Mouse (Mus musculus): ENCODE measurements around the gene Naa10. TPM values are rescaled to one million over a fixed set of nuclear protein-coding genes. Genes with fewer than 3 reads are reported as not detected.

Gene Naa10
- 139 and 159 TPM in 2 replicates for polyA plus RNA-seq (2015; fragmentation: Nextera tagmentation; extraction: Ambion mirVana)

GRCm38 (mm10) chrX:73921823-73922549 is at the start of gene Naa10, which contains the start of gene Arhgap4:
Gene Naa10 (minus strand): TSS chrX:73921944.
Gene Arhgap4 (minus strand): TSS chrX:73921870.
- peak; percentile 97 for ATAC-seq (replicated peaks; ENCODE audit: low FRiP score)
- Histone ChIP-seq H3K9me3 (replicated peaks) (no peaks in the 10 kb centered on the region), H3K27me3 (no peaks in the 10 kb centered on the region), H3K36me3 (peaks cover 28% of the 10 kb centered on the region), H3K9ac (peak within 1 kb of the TSS; percentile 59), H3K4me3 (replicated peaks) (peak within 1 kb of the TSS; percentile 63), H3K4me2 (peak within 1 kb of the TSS; percentile 70), H3K27ac (peak within 1 kb of the TSS; percentile 88), H3K4me1 (peaks cover 4% of the 10 kb centered on the region; the same call in 1 of the 2 replicates)
- 18% methylated on average over 43 of the region's 43 CpGs for WGBS

DNA sequence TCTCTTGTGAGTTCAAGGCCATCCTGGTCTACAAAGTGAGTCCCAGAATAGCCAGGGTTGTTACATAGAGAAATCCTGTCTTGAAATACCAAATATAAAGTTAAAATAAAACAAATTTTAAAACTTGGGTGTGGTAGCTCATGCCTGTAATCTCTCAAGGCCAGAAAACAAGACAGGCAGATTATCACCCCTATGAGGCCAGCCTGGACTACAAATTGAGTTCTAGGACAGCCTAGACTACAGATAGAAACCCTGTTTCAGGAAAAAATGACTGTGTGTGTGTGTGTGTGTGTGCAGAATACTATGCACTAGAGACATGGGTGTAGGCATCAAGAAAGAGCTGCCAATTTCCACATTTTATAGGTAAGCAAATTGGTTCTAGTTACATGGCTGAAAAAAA is 49.0 kb upstream of the Naa10 start:
- no peak overlapping the region for H3K4me3 ChIP-seq (replicated peaks)
- H3K27ac ChIP-seq = no peak overlapping the region
- no peak for ATAC-seq (replicated peaks; ENCODE audit: low FRiP score)
- no peak overlapping the region for H3K4me2 ChIP-seq
- H3K9ac ChIP-seq = no peak overlapping the region
- H3K36me3 ChIP-seq = no peaks in the 10 kb centered on the region
- no peaks in the 10 kb centered on the region for H3K4me1 ChIP-seq
- H3K9me3 ChIP-seq (replicated peaks) = no peaks in the 10 kb centered on the region
- peaks cover 7% of the 10 kb centered on the region for H3K27me3 ChIP-seq

- Histone ChIP-seq H3K9me3 (replicated peaks) (no peaks in the 10 kb centered on the region), H3K4me1 (no peaks in the 10 kb centered on the region), H3K27me3 (peaks cover 7% of the 10 kb centered on the region), H3K4me3 (replicated peaks) (no peak overlapping the region), H3K27ac (no peak overlapping the region), H3K36me3 (no peaks in the 10 kb centered on the region), H3K4me2 (no peak overlapping the region), H3K9ac (no peak overlapping the region)
- no peak for ATAC-seq (replicated peaks; ENCODE audit: low FRiP score)
- WGBS = 89% methylated on average over 2 of the region's 2 CpGs
Observed at GRCm38 (mm10) chrX:73969729-73970128, 48.0 kb upstream of the Naa10 start.

- H3K4me1 ChIP-seq = peaks cover 3% of the 10 kb centered on the region
- no peaks in the 10 kb centered on the region for H3K36me3 ChIP-seq
- H3K27me3 ChIP-seq = peaks cover 7% of the 10 kb centered on the region
- no peak for ATAC-seq (replicated peaks; ENCODE audit: low FRiP score)
- no peak overlapping the region for H3K4me2 ChIP-seq
- no peaks in the 10 kb centered on the region for H3K9me3 ChIP-seq (replicated peaks)
- 67% methylated on average over 1 of the region's 1 CpGs for WGBS
- H3K27ac ChIP-seq = no peak overlapping the region
- H3K4me3 ChIP-seq (replicated peaks) = no peak overlapping the region
- H3K9ac ChIP-seq = no peak overlapping the region
Observed at GRCm38 (mm10) chrX:73969167-73969566, 47.4 kb upstream of the Naa10 start.

- Histone ChIP-seq H3K27ac (peak overlapping the region; percentile 99), H3K9ac (peak overlapping the region; percentile 65), H3K4me1 (peaks cover 13% of the 10 kb centered on the region), H3K9me3 (replicated peaks) (no peaks in the 10 kb centered on the region), H3K4me2 (peak overlapping the region; percentile 57), H3K4me3 (replicated peaks) (peak overlapping the region; percentile 73), H3K27me3 (peaks cover 7% of the 10 kb centered on the region), H3K36me3 (peaks cover 3% of the 10 kb centered on the region; the same call in 1 of the 2 replicates)
- 16% methylated on average over 59 of the region's 60 CpGs for WGBS
- peak; percentile 90 for ATAC-seq (replicated peaks; ENCODE audit: low FRiP score)
Observed at GRCm38 (mm10) chrX:73967177-73968075, 45.7 kb upstream of the Naa10 start.

DNA sequence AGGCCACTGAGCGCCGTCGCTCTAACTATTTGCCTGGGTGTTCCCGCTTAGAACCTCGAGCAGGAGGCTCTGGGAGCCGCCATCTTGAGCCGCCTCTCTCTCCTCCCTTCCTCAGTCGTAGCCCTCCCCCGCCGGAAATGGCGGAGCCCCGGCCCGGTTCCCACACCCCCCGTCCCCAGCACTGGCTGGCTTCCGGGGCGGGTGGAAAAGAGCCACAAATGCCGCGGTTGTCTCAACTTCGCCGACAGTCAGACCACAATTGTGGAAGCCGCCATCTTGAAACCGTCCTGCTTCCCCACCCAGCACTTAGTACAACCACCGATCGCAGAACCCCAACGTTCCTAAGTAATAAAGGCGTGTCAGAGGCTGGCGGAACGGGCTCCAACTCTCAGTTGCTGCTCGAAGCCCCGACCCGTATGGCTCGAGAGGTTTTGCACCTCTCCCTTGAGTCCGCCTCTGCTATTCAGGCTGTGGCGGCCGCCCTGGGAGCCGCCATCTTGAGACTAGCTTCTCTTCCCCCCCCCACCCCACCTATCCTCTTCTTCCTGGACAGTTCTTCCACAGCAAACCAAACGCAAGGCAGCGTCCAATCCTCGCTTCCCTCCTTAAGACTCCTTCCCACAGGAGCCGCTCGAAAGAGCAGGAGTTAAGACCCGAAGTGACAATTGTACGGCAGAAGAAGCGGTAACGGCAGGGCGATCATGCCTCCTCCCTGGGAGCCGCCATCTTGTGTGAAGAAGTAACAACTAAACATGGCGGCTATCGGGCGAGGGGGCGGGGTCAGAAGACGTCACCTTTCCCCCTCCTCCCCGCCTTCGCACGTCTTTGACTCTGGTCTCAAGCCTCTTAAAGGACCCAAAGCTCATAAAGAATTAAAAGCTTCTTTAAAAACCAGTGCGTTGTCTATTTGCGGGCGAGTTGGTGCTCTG is 44.8 kb upstream of the Naa10 start, which contains the start of gene Hcfc1:
Gene Hcfc1 (minus strand): TSS at position 110 of the 929 bp plus-strand sequence.
- Histone ChIP-seq H3K27ac (peak within 1 kb of the TSS; percentile 99), H3K9ac (peak within 1 kb of the TSS; percentile 65), H3K4me3 (replicated peaks) (peak within 1 kb of the TSS; percentile 73), H3K4me2 (peak within 1 kb of the TSS; percentile 68), H3K9me3 (replicated peaks) (no peaks in the 10 kb centered on the region), H3K36me3 (peaks cover 7% of the 10 kb centered on the region; the same call in 1 of the 2 replicates), H3K4me1 (peaks cover 15% of the 10 kb centered on the region), H3K27me3 (peaks cover 7% of the 10 kb centered on the region)
- ATAC-seq (replicated peaks; ENCODE audit: low FRiP score) = peak; percentile 73
- WGBS = 19% methylated on average over 58 of the region's 58 CpGs

DNA sequence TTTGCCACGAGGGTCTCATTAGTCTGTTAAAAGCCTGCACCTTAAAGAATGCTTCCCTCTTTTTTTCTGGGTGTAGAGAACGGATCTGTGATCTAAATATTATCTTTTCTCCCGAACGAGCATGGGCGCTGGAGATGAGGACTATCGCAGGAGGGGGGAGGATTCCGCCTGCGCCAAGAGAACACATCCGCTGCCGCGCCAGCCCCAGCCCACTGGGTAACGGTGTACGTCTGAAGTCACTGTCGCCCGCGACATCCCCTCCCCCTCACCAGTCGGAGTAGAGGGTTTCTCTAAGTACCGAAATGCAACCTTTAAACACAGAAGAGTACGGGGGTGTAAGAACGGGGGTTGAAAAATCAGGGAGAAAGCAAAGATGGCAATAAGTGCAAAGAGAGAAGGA is 43.6 kb upstream of the Naa10 start:
- 28% methylated on average over 20 of the region's 20 CpGs for WGBS
- no peaks in the 10 kb centered on the region for H3K9me3 ChIP-seq (replicated peaks)
- peaks cover 15% of the 10 kb centered on the region for H3K4me1 ChIP-seq
- peaks cover 7% of the 10 kb centered on the region for H3K27me3 ChIP-seq
- H3K27ac ChIP-seq = peak overlapping the region; percentile 99
- ATAC-seq (replicated peaks; ENCODE audit: low FRiP score) = no peak
- H3K4me3 ChIP-seq (replicated peaks) = peak overlapping the region; percentile 73
- peaks cover 11% of the 10 kb centered on the region; the same call in 1 of the 2 replicates for H3K36me3 ChIP-seq
- H3K9ac ChIP-seq = peak overlapping the region; percentile 65
- H3K4me2 ChIP-seq = peak overlapping the region; percentile 68

GRCm38 (mm10) chrX:73964363-73964762 is 42.6 kb upstream of the Naa10 start:
- Histone ChIP-seq H3K36me3 (peaks cover 16% of the 10 kb centered on the region), H3K4me2 (peak overlapping the region; percentile 68), H3K9me3 (replicated peaks) (no peaks in the 10 kb centered on the region), H3K4me1 (peaks cover 15% of the 10 kb centered on the region), H3K27ac (0 out of 2 replicates have a peak overlapping the region, but pooled peaks have one; percentile 9), H3K4me3 (replicated peaks) (peak overlapping the region; percentile 73), H3K9ac (peak overlapping the region; percentile 65), H3K27me3 (peaks cover 7% of the 10 kb centered on the region)
- ATAC-seq (replicated peaks; ENCODE audit: low FRiP score) = no peak
- WGBS = 30% methylated on average over 3 of the region's 3 CpGs

- H3K4me2 ChIP-seq = no peak overlapping the region
- no peak overlapping the region for H3K4me3 ChIP-seq (replicated peaks)
- H3K9me3 ChIP-seq (replicated peaks) = no peaks in the 10 kb centered on the region
- peaks cover 95% of the 10 kb centered on the region for H3K36me3 ChIP-seq
- no peaks in the 10 kb centered on the region for H3K27me3 ChIP-seq
- H3K4me1 ChIP-seq = no peaks in the 10 kb centered on the region
- H3K9ac ChIP-seq = no peak overlapping the region
- 93% methylated on average over 6 of the region's 6 CpGs for WGBS
- no peak overlapping the region for H3K27ac ChIP-seq
- no peak for ATAC-seq (replicated peaks; ENCODE audit: low FRiP score)
Observed at GRCm38 (mm10) chrX:73954988-73955387, 33.2 kb upstream of the Naa10 start.

DNA sequence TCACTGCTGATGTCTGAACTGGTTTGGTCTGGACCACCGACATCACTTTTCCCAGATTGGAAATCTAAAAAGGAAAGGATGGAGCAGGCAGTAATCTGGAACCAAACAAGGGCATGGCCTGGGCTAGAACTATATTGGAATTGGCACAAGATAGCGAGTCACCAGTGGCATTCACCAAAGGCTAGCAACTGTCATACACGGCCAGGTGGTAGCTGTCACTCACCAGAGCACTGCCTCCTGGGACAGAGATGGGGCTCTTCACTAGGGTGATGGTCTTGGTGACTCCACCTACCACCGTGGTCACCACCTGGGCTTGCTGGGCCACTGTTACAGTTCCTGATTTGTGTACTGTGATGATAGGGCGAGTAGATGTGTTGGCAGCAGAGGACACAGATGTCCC is 30.9 kb upstream of the Naa10 start:
- no peaks in the 10 kb centered on the region for H3K27me3 ChIP-seq
- H3K36me3 ChIP-seq = peaks cover 94% of the 10 kb centered on the region
- WGBS = 87% methylated on average over 5 of the region's 5 CpGs
- H3K4me3 ChIP-seq (replicated peaks) = no peak overlapping the region
- H3K27ac ChIP-seq = no peak overlapping the region
- H3K9me3 ChIP-seq (replicated peaks) = no peaks in the 10 kb centered on the region
- no peak for ATAC-seq (replicated peaks; ENCODE audit: low FRiP score)
- H3K4me1 ChIP-seq = no peaks in the 10 kb centered on the region
- no peak overlapping the region for H3K4me2 ChIP-seq
- H3K9ac ChIP-seq = no peak overlapping the region

GRCm38 (mm10) chrX:73949341-73949740 is 27.6 kb upstream of the Naa10 start:
- Histone ChIP-seq H3K4me1 (no peaks in the 10 kb centered on the region), H3K4me3 (replicated peaks) (no peak overlapping the region), H3K27me3 (no peaks in the 10 kb centered on the region), H3K36me3 (peaks cover 95% of the 10 kb centered on the region), H3K27ac (no peak overlapping the region), H3K4me2 (no peak overlapping the region), H3K9ac (no peak overlapping the region), H3K9me3 (replicated peaks) (no peaks in the 10 kb centered on the region)
- WGBS = 93% methylated on average over 10 of the region's 10 CpGs
- no peak for ATAC-seq (replicated peaks; ENCODE audit: low FRiP score)
